Mouse (Mus musculus): ENCODE measurements around the gene Prom2.

Gene Prom2

GRCm38 (mm10) chr2:127541185-127541584 is at the start of gene Prom2:
Gene Prom2, minus strand, starts transcription at chr2:127541467.
- no peak for DNase-seq (ENCODE audit: extremely low read depth, insufficient read length, low spot score)

GRCm38 (mm10) chr2:127590840-127591239 is 49.6 kb upstream of the Prom2 start:
- no peak for DNase-seq (ENCODE audit: extremely low read depth, insufficient read length, low spot score)

GRCm38 (mm10) chr2:127590204-127590603 is 48.9 kb upstream of the Prom2 start:
- no peak for DNase-seq (ENCODE audit: extremely low read depth, insufficient read length, low spot score)

GRCm38 (mm10) chr2:127588897-127589296 is 47.6 kb upstream of the Prom2 start:
- DNase-seq (ENCODE audit: extremely low read depth, insufficient read length, low spot score) = no peak

- no peak for DNase-seq (ENCODE audit: extremely low read depth, insufficient read length, low spot score)
Measured at GRCm38 (mm10) chr2:127587514-127587844, 46.2 kb upstream of the Prom2 start.

- DNase-seq (ENCODE audit: extremely low read depth, insufficient read length, low spot score) = peak; percentile 89
Measured at GRCm38 (mm10) chr2:127586694-127587513, 45.6 kb upstream of the Prom2 start, which contains the start of the genes Zfp661 and Mrps5. Gene Zfp661, minus strand, starts transcription at chr2:127587094. Gene Mrps5, plus strand, starts transcription at chr2:127587222.

- DNase-seq (ENCODE audit: extremely low read depth, insufficient read length, low spot score) = peak; percentile 88
Measured at GRCm38 (mm10) chr2:127584436-127584858, 43.2 kb upstream of the Prom2 start.

- DNase-seq (ENCODE audit: extremely low read depth, insufficient read length, low spot score) = peak; percentile 36
Measured at GRCm38 (mm10) chr2:127573322-127573721, 32.1 kb upstream of the Prom2 start.

GRCm38 (mm10) chr2:127559070-127559966 is 18.1 kb upstream of the Prom2 start:
- DNase-seq (ENCODE audit: extremely low read depth, insufficient read length, low spot score) = peak; percentile 33

GRCm38 (mm10) chr2:127551078-127551477 is 9.8 kb upstream of the Prom2 start:
- no peak for DNase-seq (ENCODE audit: extremely low read depth, insufficient read length, low spot score)

GRCm38 (mm10) chr2:127550446-127550845 is 9.2 kb upstream of the Prom2 start:
- DNase-seq (ENCODE audit: extremely low read depth, insufficient read length, low spot score) = no peak

- DNase-seq (ENCODE audit: extremely low read depth, insufficient read length, low spot score) = no peak
Measured at GRCm38 (mm10) chr2:127549711-127550110, 8.4 kb upstream of the Prom2 start.

- no peak for DNase-seq (ENCODE audit: extremely low read depth, insufficient read length, low spot score)
Measured at GRCm38 (mm10) chr2:127548342-127549074, 7.2 kb upstream of the Prom2 start.

GRCm38 (mm10) chr2:127541697-127542096 is 430 bp upstream of the Prom2 start:
- no peak for DNase-seq (ENCODE audit: extremely low read depth, insufficient read length, low spot score)

- no peak for DNase-seq (ENCODE audit: extremely low read depth, insufficient read length, low spot score)
Measured at GRCm38 (mm10) chr2:127539494-127539893, 1.8 kb downstream of the Prom2 start.

- peak; percentile 53 for DNase-seq (ENCODE audit: extremely low read depth, insufficient read length, low spot score)
Measured at GRCm38 (mm10) chr2:127537548-127537947, 3.7 kb downstream of the Prom2 start.

- no peak for DNase-seq (ENCODE audit: extremely low read depth, insufficient read length, low spot score)
Measured at GRCm38 (mm10) chr2:127535363-127535762, 5.9 kb downstream of the Prom2 start.

GRCm38 (mm10) chr2:127532379-127532778 is 8.9 kb downstream of the Prom2 start:
- no peak for DNase-seq (ENCODE audit: extremely low read depth, insufficient read length, low spot score)

GRCm38 (mm10) chr2:127531592-127531991 is 9.7 kb downstream of the Prom2 start:
- no peak for DNase-seq (ENCODE audit: extremely low read depth, insufficient read length, low spot score)

- DNase-seq (ENCODE audit: extremely low read depth, insufficient read length, low spot score) = no peak
Measured at GRCm38 (mm10) chr2:127530418-127530817, 10.8 kb downstream of the Prom2 start.

All from 3134 (cell line).